Mouse (Mus musculus) stomach, embryonic 15.5 days (tissue): Measurements from ENCODE around the gene Prss33. TPM values are rescaled to one million over a fixed set of nuclear protein-coding genes. Genes with fewer than 3 reads are reported as not detected.

ENCODE experiments used
- ATAC-seq: fragments of 200-750 bp; cut with Nextera tagmentation; 2 replicates; pipeline ENCODE4 v1.8.0; 2017; ENCODE audit warnings: low read depth, moderate number of reproducible peaks, moderate TSS enrichment; ENCODE audit not compliant: insufficient read depth, low FRiP score
- H3K27ac ChIP-seq: fragments of 300-500 bp; sonication (generic); 2 replicates; pipeline ENCODE4 v1.5.1; 2015; ENCODE audit warnings: mild to moderate bottlenecking, inconsistent platforms
- H3K27me3 ChIP-seq: fragments of 300-500 bp; sonication (generic); replicated peaks from 2 replicates; pipeline ENCODE4 v1.6.1; 2015; ENCODE audit warnings: inconsistent platforms
- H3K36me3 ChIP-seq: fragments of 300-500 bp; sonication (generic); 2 replicates; pipeline ENCODE4 v1.6.1; 2015; ENCODE audit warnings: inconsistent platforms
- H3K4me1 ChIP-seq: fragments of 300-500 bp; sonication (generic); 2 replicates; pipeline ENCODE4 v1.6.1; 2015; ENCODE audit warnings: inconsistent platforms
- H3K4me2 ChIP-seq: fragments of 300-500 bp; sonication (generic); 2 replicates; pipeline ENCODE4 v1.6.1; 2015; ENCODE audit warnings: mild to moderate bottlenecking, inconsistent platforms
- H3K4me3 ChIP-seq: fragments of 300-500 bp; sonication (generic); replicated peaks from 2 replicates; pipeline ENCODE4 v1.5.1; 2015; ENCODE audit warnings: inconsistent platforms
- H3K9ac ChIP-seq: fragments of 300-500 bp; sonication (generic); 2 replicates; pipeline ENCODE4 v1.6.1; 2015; ENCODE audit warnings: inconsistent platforms
- H3K9me3 ChIP-seq: fragments of 300-500 bp; sonication (generic); 2 replicates; pipeline ENCODE4 v1.6.1; 2016; ENCODE audit warnings: inconsistent platforms
- WGBS: fragments of 180-500 bp; shearing (Covaris S2); methylation state at CpG from one replicate; pipeline ENCODE4 v1.1.7; 2015; 5-methylcytosine and 5-hydroxymethylcytosine counted together
- polyA plus RNA-seq: library from polyadenylated mRNA; unstranded; fragments of >200 nt; fragmentation: Nextera tagmentation; extraction: Ambion mirVana; gene quantifications from 2 replicates; pipeline ENCODE4 v1.2.1, GENCODE M21; 2015

Gene Prss33
- polyA plus RNA-seq, 1 experiment from 2014 or later, result not detected

DNA sequence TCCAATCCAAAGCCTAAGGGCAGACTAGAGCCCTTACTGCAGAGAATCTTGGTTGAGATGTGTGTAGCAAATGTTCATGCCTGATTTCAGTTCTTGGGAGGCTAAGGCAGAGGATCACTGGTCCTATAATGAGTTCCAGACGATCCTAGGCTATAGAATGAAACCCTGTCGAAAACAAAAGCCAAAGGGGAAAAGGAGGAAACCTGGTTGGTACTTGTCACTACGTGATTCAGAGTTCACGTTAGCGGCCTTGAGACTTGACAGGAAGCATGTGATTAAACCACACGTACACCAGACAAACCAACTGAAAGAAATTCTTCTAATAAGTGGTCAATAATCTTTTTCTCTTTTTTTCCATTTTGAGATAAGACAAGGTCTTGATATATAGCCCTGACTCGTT lies 38.5 kb downstream of the Prss33 start:
- H3K4me1 ChIP-seq, result no peaks in the 10 kb centered on the region
- 70% methylated on average over 7 of the region's 7 CpGs for WGBS
- no peak for ATAC-seq
- H3K36me3 ChIP-seq, result no peaks in the 10 kb centered on the region
- no peak overlapping the region for H3K4me2 ChIP-seq
- H3K9ac ChIP-seq, result no peak overlapping the region
- H3K9me3 ChIP-seq, result no peaks in the 10 kb centered on the region
- no peaks in the 10 kb centered on the region for H3K27me3 ChIP-seq
- H3K27ac ChIP-seq, result no peak overlapping the region
- no peak overlapping the region for H3K4me3 ChIP-seq

GRCm38 (mm10) chr17:23795323-23795722 lies 40.5 kb downstream of the Prss33 start:
- Histone ChIP-seq H3K9me3 (no peaks in the 10 kb centered on the region), H3K9ac (no peak overlapping the region), H3K4me3 (no peak overlapping the region), H3K27me3 (no peaks in the 10 kb centered on the region), H3K4me2 (no peak overlapping the region), H3K4me1 (peaks cover 5% of the 10 kb centered on the region; the same call in 1 of the 2 replicates), H3K27ac (no peak overlapping the region), H3K36me3 (no peaks in the 10 kb centered on the region)
- 89% methylated on average over 8 of the region's 8 CpGs for WGBS
- no peak for ATAC-seq

- WGBS, result 48% methylated on average over 2 of the region's 2 CpGs
- H3K9me3 ChIP-seq, result no peaks in the 10 kb centered on the region
- peak overlapping the region; percentile 67 for H3K4me2 ChIP-seq
- ATAC-seq, result no peak
- peaks cover 10% of the 10 kb centered on the region for H3K4me1 ChIP-seq
- H3K4me3 ChIP-seq, result peak overlapping the region; percentile 46; the same call in 1 of the 2 replicates
- H3K27ac ChIP-seq, result 0 out of 2 replicates have a peak overlapping the region, but pooled peaks have one; percentile 62
- no peaks in the 10 kb centered on the region for H3K36me3 ChIP-seq
- no peaks in the 10 kb centered on the region for H3K27me3 ChIP-seq
- H3K9ac ChIP-seq, result no peak overlapping the region
These were observed 44.8 kb downstream of the Prss33 start for GRCm38 (mm10) chr17:23791079-23791357.

DNA sequence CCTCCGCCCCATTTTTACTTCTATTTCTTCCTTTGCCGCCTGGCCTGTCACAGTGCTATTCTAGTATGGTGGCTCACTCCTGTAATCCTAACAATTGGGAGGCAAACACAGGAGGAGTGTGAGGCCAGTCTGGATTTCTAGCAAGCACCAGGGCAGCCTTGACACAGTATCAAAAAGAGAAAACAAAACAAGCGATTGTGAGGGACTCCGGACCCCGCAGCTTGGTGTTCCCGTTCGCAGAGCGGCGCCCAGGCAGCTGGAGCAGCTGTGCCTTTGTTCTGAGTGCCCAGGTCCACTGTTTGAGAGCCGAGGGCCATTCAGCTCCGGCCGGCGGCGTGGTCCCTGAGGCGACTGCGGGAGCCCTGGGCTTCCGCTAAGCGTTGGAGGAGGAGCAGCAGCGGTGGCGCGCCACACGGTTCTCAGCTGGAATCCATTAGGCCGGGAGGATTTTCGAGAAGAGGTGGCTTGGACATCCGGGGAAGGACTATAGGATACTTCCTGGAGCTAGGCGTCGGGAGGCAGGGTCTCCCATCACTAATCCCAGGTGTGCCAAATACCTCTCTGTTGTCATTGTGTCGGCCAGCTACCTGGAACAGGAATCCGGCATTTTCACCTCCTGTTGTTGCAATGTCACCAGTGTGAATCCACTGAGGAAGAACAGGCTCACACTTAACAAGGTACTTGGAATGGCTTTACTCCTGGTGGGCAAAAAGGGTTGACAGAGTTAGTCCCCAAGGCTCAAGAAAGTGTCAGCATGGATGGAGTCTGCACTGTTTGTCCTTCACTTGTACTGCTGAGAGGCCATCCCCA lies 45.4 kb downstream of the Prss33 start, which contains the start of gene Srrm2:
Gene Srrm2, plus strand, starts transcription at position 264 of the 810 bp plus-strand sequence.
- peaks cover 10% of the 10 kb centered on the region for H3K4me1 ChIP-seq
- H3K9me3 ChIP-seq, result no peaks in the 10 kb centered on the region
- H3K27ac ChIP-seq, result peak within 1 kb of the TSS; percentile 62
- H3K4me2 ChIP-seq, result peak within 1 kb of the TSS; percentile 67
- peak within 1 kb of the TSS; percentile 38; the same call in 1 of the 2 replicates for H3K9ac ChIP-seq
- peak; percentile 53; the same call in 1 of the 2 replicates for ATAC-seq
- H3K4me3 ChIP-seq, result peak within 1 kb of the TSS; percentile 46
- no peaks in the 10 kb centered on the region for H3K27me3 ChIP-seq
- 2% methylated on average over 29 of the region's 29 CpGs for WGBS
- H3K36me3 ChIP-seq, result no peaks in the 10 kb centered on the region

DNA sequence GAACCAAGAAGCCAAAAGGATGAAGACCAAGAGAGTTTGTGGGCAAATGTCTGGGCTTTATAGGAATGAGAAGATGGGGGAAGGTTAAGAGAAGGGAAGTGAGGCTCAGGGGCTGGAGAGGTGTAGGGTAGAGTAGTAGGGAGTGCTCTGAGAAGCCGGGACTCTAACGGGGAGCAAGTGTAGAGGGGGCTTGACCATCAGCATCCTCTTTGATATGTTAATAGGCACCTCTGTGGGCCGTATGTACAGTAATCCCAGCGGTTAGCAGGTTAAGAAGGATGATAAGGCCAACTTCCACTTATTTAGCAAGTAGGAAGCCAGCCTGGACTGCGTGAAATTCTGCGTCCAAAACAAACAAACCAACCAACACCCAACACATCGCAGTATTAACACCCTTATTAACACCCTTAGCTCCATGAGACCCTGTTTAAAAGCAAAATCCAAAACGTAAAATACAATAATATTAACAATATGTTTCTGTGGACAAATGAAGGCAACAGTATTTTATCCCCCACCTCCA lies 46.0 kb downstream of the Prss33 start:
- H3K36me3 ChIP-seq, result no peaks in the 10 kb centered on the region
- peaks cover 10% of the 10 kb centered on the region for H3K4me1 ChIP-seq
- peak overlapping the region; percentile 46 for H3K4me3 ChIP-seq
- no peaks in the 10 kb centered on the region for H3K9me3 ChIP-seq
- peak overlapping the region; percentile 62; the same call in 1 of the 2 replicates for H3K27ac ChIP-seq
- ATAC-seq, result no peak
- H3K9ac ChIP-seq, result no peak overlapping the region
- H3K27me3 ChIP-seq, result no peaks in the 10 kb centered on the region
- peak overlapping the region; percentile 67 for H3K4me2 ChIP-seq
- 18% methylated on average over 8 of the region's 8 CpGs for WGBS

DNA sequence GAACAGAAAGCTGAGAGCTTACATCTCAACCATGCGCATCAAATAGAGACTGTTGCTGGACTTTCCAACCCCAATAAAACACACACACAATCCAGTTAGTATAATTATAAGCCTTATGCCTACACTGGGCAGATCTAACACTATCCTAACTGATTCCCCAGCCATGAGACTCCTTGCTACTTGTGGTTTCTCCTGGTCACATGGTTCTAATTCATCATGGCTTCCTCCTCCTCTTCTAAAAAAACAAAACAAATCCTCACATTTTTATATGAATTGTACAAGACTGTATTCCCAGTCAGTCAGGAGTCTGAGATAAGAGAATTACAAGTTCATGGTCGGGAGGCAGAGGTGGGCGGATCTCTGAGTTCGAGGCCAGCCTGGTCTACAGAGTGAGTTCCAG lies 46.9 kb downstream of the Prss33 start:
- 90% methylated on average over 4 of the region's 4 CpGs for WGBS
- Histone ChIP-seq H3K4me2 (no peak overlapping the region), H3K27ac (no peak overlapping the region), H3K4me3 (no peak overlapping the region), H3K36me3 (no peaks in the 10 kb centered on the region), H3K9ac (no peak overlapping the region), H3K4me1 (peaks cover 10% of the 10 kb centered on the region), H3K9me3 (no peaks in the 10 kb centered on the region), H3K27me3 (no peaks in the 10 kb centered on the region)
- no peak for ATAC-seq

DNA sequence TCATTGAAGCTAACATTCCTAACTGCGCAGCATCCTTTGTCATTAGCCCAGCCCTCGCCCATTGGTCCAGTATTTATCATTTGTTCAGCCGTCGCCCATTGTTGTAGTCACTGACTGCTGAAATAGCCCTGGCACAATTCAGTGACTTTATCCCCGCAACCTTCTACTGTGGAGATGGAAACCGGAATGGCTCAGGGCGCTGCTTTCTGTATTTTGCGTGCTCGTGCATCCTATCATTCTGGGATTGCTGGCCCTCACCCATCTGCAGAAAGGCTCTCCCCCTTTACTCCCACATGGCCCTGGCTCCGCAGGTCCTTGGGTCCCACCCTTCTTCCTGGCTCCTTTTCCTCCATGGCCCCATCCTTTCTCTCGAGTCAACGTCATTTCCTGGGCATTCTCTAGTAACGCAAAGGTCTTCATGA lies 49.3 kb downstream of the Prss33 start:
- ATAC-seq, result no peak
- no peaks in the 10 kb centered on the region for H3K9me3 ChIP-seq
- H3K9ac ChIP-seq, result no peak overlapping the region
- peak overlapping the region; percentile 95 for H3K4me2 ChIP-seq
- no peak overlapping the region for H3K27ac ChIP-seq
- 21% methylated on average over 13 of the region's 13 CpGs for WGBS
- H3K4me1 ChIP-seq, result peaks cover 10% of the 10 kb centered on the region
- H3K36me3 ChIP-seq, result no peaks in the 10 kb centered on the region
- no peaks in the 10 kb centered on the region for H3K27me3 ChIP-seq
- H3K4me3 ChIP-seq, result peak overlapping the region; percentile 63

GRCm38 (mm10) chr17:23785561-23786471 lies 50.0 kb downstream of the Prss33 start, which contains the start of gene Flywch2:
TSS of gene Flywch2 (minus strand) at chr17:23786081.
- H3K4me2 ChIP-seq, result peak within 1 kb of the TSS; percentile 95
- H3K36me3 ChIP-seq, result no peaks in the 10 kb centered on the region
- peak within 1 kb of the TSS; percentile 63 for H3K4me3 ChIP-seq
- no peak within 1 kb of the TSS for H3K27ac ChIP-seq
- 3% methylated on average over 43 of the region's 43 CpGs for WGBS
- H3K9me3 ChIP-seq, result no peaks in the 10 kb centered on the region
- H3K9ac ChIP-seq, result peak within 1 kb of the TSS; percentile 39; the same call in 1 of the 2 replicates
- peak; percentile 72 for ATAC-seq
- H3K4me1 ChIP-seq, result peaks cover 7% of the 10 kb centered on the region
- no peaks in the 10 kb centered on the region for H3K27me3 ChIP-seq

DNA sequence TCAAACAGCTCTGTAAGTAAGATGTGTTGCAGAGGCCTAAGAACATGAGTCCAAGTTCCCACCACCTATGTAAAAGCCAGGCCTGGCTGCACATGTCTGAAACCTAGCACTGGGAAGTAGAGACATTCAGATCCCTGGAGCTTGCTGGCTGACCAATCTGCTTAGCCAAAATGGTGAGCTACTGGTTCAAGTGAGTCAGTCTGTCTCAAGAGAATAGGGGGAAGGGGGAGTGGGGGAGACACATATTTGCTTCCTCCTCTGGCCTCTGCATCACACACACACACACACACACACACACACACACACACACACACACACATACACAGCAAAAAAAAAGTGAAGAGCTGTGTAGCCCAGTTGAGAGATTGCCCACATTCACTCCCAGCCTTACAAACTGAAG lies 52.5 kb downstream of the Prss33 start:
- Histone ChIP-seq H3K4me1 (no peaks in the 10 kb centered on the region; the same call in 1 of the 2 replicates), H3K36me3 (no peaks in the 10 kb centered on the region), H3K27me3 (no peaks in the 10 kb centered on the region), H3K27ac (no peak overlapping the region), H3K9me3 (no peaks in the 10 kb centered on the region), H3K4me3 (no peak overlapping the region), H3K9ac (no peak overlapping the region), H3K4me2 (no peak overlapping the region)
- ATAC-seq, result no peak
